Mouse (Mus musculus): Measurements from ENCODE around the gene Olfr1112. TPM values are rescaled to one million over a fixed set of nuclear protein-coding genes. Genes with fewer than 3 reads are reported as not detected.

Olfr1112 gene
- not detected for polyA plus RNA-seq (2014; fragmentation: Illumina TruSeq; extraction: RNeasy Lipid Tissue Mini Kit (QIAGEN cat#74804); ENCODE audit: low read depth, low replicate concordance)

GRCm38 (mm10) chr2:87187498-87187897 is at the start of gene Olfr1112:
TSS of gene Olfr1112 (plus strand) at chr2:87187798.

GRCm38 (mm10) chr2:87140200-87140599 is 47.4 kb upstream of the Olfr1112 start, which contains the start of gene Olfr1110:
TSS of gene Olfr1110 (minus strand) at chr2:87140300.

GRCm38 (mm10) chr2:87152524-87152923 is 35.1 kb upstream of the Olfr1112 start, which contains the start of gene Olfr1111:
TSS of gene Olfr1111 (minus strand) at chr2:87152624.

GRCm38 (mm10) chr2:87208670-87209069 is 21.1 kb downstream of the Olfr1112 start, which contains the start of gene Olfr1113:
TSS of gene Olfr1113 (plus strand) at chr2:87208970.

Other genes with a start within 250 kb of the Olfr1112 start
- gene Olfr1099, start 227.1 kb upstream of the Olfr1112 start, polyA plus RNA-seq (2014; fragmentation: Illumina TruSeq; extraction: RNeasy Lipid Tissue Mini Kit (QIAGEN cat#74804); ENCODE audit: low read depth, low replicate concordance), result not detected
- gene Olfr1100, start 207.8 kb upstream of the Olfr1112 start, polyA plus RNA-seq (2014; fragmentation: Illumina TruSeq; extraction: RNeasy Lipid Tissue Mini Kit (QIAGEN cat#74804); ENCODE audit: low read depth, low replicate concordance), result not detected
- not detected for gene Olfr1101, start 196.6 kb upstream of the Olfr1112 start, polyA plus RNA-seq (2014; fragmentation: Illumina TruSeq; extraction: RNeasy Lipid Tissue Mini Kit (QIAGEN cat#74804); ENCODE audit: low read depth, low replicate concordance)
- gene Olfr1102, start 189.4 kb upstream of the Olfr1112 start, polyA plus RNA-seq (2014; fragmentation: Illumina TruSeq; extraction: RNeasy Lipid Tissue Mini Kit (QIAGEN cat#74804); ENCODE audit: low read depth, low replicate concordance), result not detected
- not detected for gene Olfr1104, start 160.7 kb upstream of the Olfr1112 start, polyA plus RNA-seq (2014; fragmentation: Illumina TruSeq; extraction: RNeasy Lipid Tissue Mini Kit (QIAGEN cat#74804); ENCODE audit: low read depth, low replicate concordance)
- not detected for gene Olfr1105, start 151.3 kb upstream of the Olfr1112 start, polyA plus RNA-seq (2014; fragmentation: Illumina TruSeq; extraction: RNeasy Lipid Tissue Mini Kit (QIAGEN cat#74804); ENCODE audit: low read depth, low replicate concordance)
- not detected for gene Olfr1106, start 135.5 kb upstream of the Olfr1112 start, polyA plus RNA-seq (2014; fragmentation: Illumina TruSeq; extraction: RNeasy Lipid Tissue Mini Kit (QIAGEN cat#74804); ENCODE audit: low read depth, low replicate concordance)
- not detected for gene Olfr1107, start 112.0 kb upstream of the Olfr1112 start, polyA plus RNA-seq (2014; fragmentation: Illumina TruSeq; extraction: RNeasy Lipid Tissue Mini Kit (QIAGEN cat#74804); ENCODE audit: low read depth, low replicate concordance)
- not detected for gene Olfr1109, start 91.8 kb upstream of the Olfr1112 start, polyA plus RNA-seq (2014; fragmentation: Illumina TruSeq; extraction: RNeasy Lipid Tissue Mini Kit (QIAGEN cat#74804); ENCODE audit: low read depth, low replicate concordance)
- not detected for gene Olfr259, start 73.2 kb upstream of the Olfr1112 start, polyA plus RNA-seq (2014; fragmentation: Illumina TruSeq; extraction: RNeasy Lipid Tissue Mini Kit (QIAGEN cat#74804); ENCODE audit: low read depth, low replicate concordance)
- gene Olfr1110, start 47.5 kb upstream of the Olfr1112 start, polyA plus RNA-seq (2014; fragmentation: Illumina TruSeq; extraction: RNeasy Lipid Tissue Mini Kit (QIAGEN cat#74804); ENCODE audit: low read depth, low replicate concordance), result not detected
- gene Olfr1111, start 35.2 kb upstream of the Olfr1112 start, polyA plus RNA-seq (2014; fragmentation: Illumina TruSeq; extraction: RNeasy Lipid Tissue Mini Kit (QIAGEN cat#74804); ENCODE audit: low read depth, low replicate concordance), result not detected
- gene Olfr1113, start 21.2 kb downstream of the Olfr1112 start, polyA plus RNA-seq (2014; fragmentation: Illumina TruSeq; extraction: RNeasy Lipid Tissue Mini Kit (QIAGEN cat#74804); ENCODE audit: low read depth, low replicate concordance), result not detected
- not detected for gene Olfr1115, start 60.2 kb downstream of the Olfr1112 start, polyA plus RNA-seq (2014; fragmentation: Illumina TruSeq; extraction: RNeasy Lipid Tissue Mini Kit (QIAGEN cat#74804); ENCODE audit: low read depth, low replicate concordance)
- gene Olfr1116, start 79.7 kb downstream of the Olfr1112 start, polyA plus RNA-seq (2014; fragmentation: Illumina TruSeq; extraction: RNeasy Lipid Tissue Mini Kit (QIAGEN cat#74804); ENCODE audit: low read depth, low replicate concordance), result not detected
- not detected for gene Olfr1118, start 119.8 kb downstream of the Olfr1112 start, polyA plus RNA-seq (2014; fragmentation: Illumina TruSeq; extraction: RNeasy Lipid Tissue Mini Kit (QIAGEN cat#74804); ENCODE audit: low read depth, low replicate concordance)
- gene Olfr1120, start 167.0 kb downstream of the Olfr1112 start, polyA plus RNA-seq (2014; fragmentation: Illumina TruSeq; extraction: RNeasy Lipid Tissue Mini Kit (QIAGEN cat#74804); ENCODE audit: low read depth, low replicate concordance), result not detected
- not detected for gene Olfr1121, start 182.1 kb downstream of the Olfr1112 start, polyA plus RNA-seq (2014; fragmentation: Illumina TruSeq; extraction: RNeasy Lipid Tissue Mini Kit (QIAGEN cat#74804); ENCODE audit: low read depth, low replicate concordance)
- not detected for gene Olfr1122, start 198.1 kb downstream of the Olfr1112 start, polyA plus RNA-seq (2014; fragmentation: Illumina TruSeq; extraction: RNeasy Lipid Tissue Mini Kit (QIAGEN cat#74804); ENCODE audit: low read depth, low replicate concordance)
- gene Olfr1123, start 228.8 kb downstream of the Olfr1112 start, polyA plus RNA-seq (2014; fragmentation: Illumina TruSeq; extraction: RNeasy Lipid Tissue Mini Kit (QIAGEN cat#74804); ENCODE audit: low read depth, low replicate concordance), result not detected
- gene Olfr1124, start 242.5 kb downstream of the Olfr1112 start, polyA plus RNA-seq (2014; fragmentation: Illumina TruSeq; extraction: RNeasy Lipid Tissue Mini Kit (QIAGEN cat#74804); ENCODE audit: low read depth, low replicate concordance), result not detected

Measured in adrenal gland, adult 10 weeks (tissue).